Mouse (Mus musculus) hindbrain, embryonic 13.5 days (tissue): Measurements from ENCODE around the gene Tlnrd1. TPM values are rescaled to one million over a fixed set of nuclear protein-coding genes. Genes with fewer than 3 reads are reported as not detected.

Experiments
- ATAC-seq: fragments of 200-750 bp; cut with Nextera tagmentation; 2 replicates; pipeline ENCODE4 v1.8.0; 2017; ENCODE audit warnings: moderate TSS enrichment; ENCODE audit not compliant: low FRiP score
- H3K27ac ChIP-seq: fragments of 300-500 bp; sonication (generic); 2 replicates; pipeline ENCODE4 v1.5.1; 2015; ENCODE audit warnings: inconsistent platforms, mild to moderate bottlenecking, moderate library complexity
- H3K27me3 ChIP-seq: fragments of 300-500 bp; sonication (generic); 2 replicates; pipeline ENCODE4 v1.6.1; 2015; ENCODE audit warnings: mild to moderate bottlenecking, inconsistent platforms
- H3K36me3 ChIP-seq: fragments of 300-500 bp; sonication (generic); 2 replicates; pipeline ENCODE4 v1.6.1; 2015; ENCODE audit warnings: mild to moderate bottlenecking, inconsistent platforms
- H3K4me1 ChIP-seq: fragments of 300-500 bp; sonication (generic); replicated peaks from 2 replicates; pipeline ENCODE4 v1.6.1; 2015; ENCODE audit warnings: inconsistent platforms
- H3K4me2 ChIP-seq: fragments of 300-500 bp; sonication (generic); 2 replicates; pipeline ENCODE4 v1.6.1; 2015; ENCODE audit warnings: inconsistent platforms, mild to moderate bottlenecking, moderate library complexity
- H3K4me3 ChIP-seq: fragments of 300-500 bp; sonication (generic); 2 replicates; pipeline ENCODE4 v1.5.1; 2015; ENCODE audit warnings: mild to moderate bottlenecking, inconsistent platforms
- H3K9ac ChIP-seq: fragments of 300-500 bp; sonication (generic); 2 replicates; pipeline ENCODE4 v1.6.1; 2015; ENCODE audit warnings: mild to moderate bottlenecking, inconsistent platforms
- H3K9me3 ChIP-seq: fragments of 300-500 bp; sonication (generic); 2 replicates; pipeline ENCODE4 v1.6.1; 2016; ENCODE audit warnings: inconsistent platforms
- WGBS: fragments of 180-500 bp; shearing (Covaris S2); methylation state at CpG from one replicate; pipeline ENCODE4 v1.1.7; 2015; 5-methylcytosine and 5-hydroxymethylcytosine counted together
- polyA plus RNA-seq: library from polyadenylated mRNA; unstranded; fragments of >200 nt; fragmentation: Nextera tagmentation; extraction: Ambion mirVana; gene quantifications from 2 replicates; pipeline ENCODE4 v1.2.1, GENCODE M21; 2015

Tlnrd1 gene
- polyA plus RNA-seq, 1 experiment from 2014 or later, result 7.5 TPM

DNA sequence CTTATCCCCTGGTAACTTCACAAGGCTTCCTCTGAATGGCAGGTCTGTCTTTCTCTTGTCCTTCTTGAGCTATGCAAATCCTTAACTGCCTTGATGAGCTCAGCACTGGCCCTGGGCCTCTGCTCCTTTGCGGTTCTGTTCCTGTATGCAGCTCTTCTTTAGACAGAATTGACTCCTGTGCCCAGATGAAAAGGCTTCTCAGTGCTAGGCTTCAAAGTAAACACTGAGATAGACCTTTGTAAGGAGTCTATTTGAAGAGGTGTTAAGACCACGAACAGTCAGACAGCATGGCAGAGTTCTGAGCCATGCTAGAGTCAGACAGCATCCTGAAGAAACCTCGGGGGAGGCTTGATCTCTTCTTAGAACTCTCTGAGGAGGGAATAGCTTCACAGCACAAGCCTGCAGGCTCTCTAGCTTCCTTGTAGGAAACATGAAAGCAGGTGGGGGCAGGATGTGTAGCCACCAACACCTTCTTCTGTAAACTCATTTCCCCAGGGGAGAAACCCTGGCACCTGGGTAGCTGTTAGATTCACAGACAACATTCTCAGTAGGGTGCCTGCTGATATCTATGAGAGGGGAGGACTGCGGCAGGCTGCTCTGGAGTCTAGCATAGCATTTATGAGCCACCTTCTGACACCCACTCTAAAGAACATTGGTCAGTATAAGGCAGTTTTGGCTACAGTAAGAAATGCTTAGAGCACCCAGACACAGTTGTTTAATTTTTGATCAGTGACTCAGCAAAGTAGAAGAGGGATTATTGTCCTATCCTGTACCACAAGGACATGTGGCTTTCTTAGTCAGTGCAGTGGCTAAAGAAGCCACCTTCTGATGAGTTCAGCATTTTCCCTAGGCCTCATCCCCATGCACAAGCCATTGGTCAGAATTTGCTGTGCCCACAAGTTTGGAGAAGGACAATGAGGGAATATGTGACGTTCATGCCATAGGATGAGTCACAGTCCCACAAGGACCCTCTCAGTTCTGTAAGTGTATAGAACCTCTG, 31.4 kb downstream of the Tlnrd1 start:
- Histone ChIP-seq H3K27ac (no peak overlapping the region), H3K27me3 (no peaks in the 10 kb centered on the region), H3K4me3 (no peak overlapping the region), H3K9me3 (no peaks in the 10 kb centered on the region), H3K4me1 (no peaks in the 10 kb centered on the region; the same call in 1 of the 2 replicates), H3K36me3 (no peaks in the 10 kb centered on the region), H3K4me2 (no peak overlapping the region), H3K9ac (no peak overlapping the region)
- ATAC-seq, result no peak
- 44% methylated on average over 5 of the region's 5 CpGs for WGBS

DNA sequence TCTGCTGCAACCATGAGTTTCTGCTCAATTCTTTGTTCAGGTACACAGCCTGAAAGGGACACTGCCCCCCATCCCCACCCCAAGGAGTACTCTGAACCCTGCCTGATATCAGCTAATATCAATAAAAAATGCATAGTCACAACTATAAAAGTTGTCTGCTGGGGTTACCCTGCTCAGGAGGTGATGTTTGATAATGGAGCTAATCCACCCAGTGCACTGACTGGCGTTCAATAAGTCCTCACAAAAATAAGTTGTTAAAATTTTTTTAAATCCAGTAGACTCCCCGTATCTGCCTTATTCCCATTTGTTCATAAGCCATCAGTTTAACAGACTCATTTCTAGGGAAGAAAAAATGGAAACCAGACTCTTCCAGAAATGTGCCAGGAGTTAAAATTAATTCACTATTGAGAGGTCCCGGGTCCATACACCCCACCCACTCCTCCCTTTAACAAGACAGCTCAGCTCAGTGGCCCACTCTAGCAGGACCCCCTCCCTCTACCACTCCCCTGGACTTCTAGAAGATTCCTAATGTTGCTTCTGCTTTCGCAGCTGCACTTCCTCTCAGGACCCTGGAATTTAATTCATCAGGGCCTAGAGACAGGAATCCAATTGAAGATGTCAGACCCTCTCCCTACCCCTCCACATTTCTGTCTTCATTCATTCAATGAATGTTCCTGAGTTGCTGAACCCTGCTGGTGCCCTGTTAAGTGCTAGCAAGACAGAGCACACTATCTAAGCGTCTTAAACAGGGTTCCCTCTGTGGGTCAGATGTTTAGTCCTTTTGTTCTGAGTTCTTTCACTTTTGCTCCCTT, 32.3 kb downstream of the Tlnrd1 start:
- Histone ChIP-seq H3K27ac (no peak overlapping the region), H3K4me3 (no peak overlapping the region), H3K4me1 (no peaks in the 10 kb centered on the region; the same call in 1 of the 2 replicates), H3K4me2 (no peak overlapping the region), H3K27me3 (no peaks in the 10 kb centered on the region), H3K36me3 (no peaks in the 10 kb centered on the region), H3K9me3 (no peaks in the 10 kb centered on the region), H3K9ac (no peak overlapping the region)
- WGBS, result 51% methylated on average over 5 of the region's 5 CpGs
- ATAC-seq, result no peak

DNA sequence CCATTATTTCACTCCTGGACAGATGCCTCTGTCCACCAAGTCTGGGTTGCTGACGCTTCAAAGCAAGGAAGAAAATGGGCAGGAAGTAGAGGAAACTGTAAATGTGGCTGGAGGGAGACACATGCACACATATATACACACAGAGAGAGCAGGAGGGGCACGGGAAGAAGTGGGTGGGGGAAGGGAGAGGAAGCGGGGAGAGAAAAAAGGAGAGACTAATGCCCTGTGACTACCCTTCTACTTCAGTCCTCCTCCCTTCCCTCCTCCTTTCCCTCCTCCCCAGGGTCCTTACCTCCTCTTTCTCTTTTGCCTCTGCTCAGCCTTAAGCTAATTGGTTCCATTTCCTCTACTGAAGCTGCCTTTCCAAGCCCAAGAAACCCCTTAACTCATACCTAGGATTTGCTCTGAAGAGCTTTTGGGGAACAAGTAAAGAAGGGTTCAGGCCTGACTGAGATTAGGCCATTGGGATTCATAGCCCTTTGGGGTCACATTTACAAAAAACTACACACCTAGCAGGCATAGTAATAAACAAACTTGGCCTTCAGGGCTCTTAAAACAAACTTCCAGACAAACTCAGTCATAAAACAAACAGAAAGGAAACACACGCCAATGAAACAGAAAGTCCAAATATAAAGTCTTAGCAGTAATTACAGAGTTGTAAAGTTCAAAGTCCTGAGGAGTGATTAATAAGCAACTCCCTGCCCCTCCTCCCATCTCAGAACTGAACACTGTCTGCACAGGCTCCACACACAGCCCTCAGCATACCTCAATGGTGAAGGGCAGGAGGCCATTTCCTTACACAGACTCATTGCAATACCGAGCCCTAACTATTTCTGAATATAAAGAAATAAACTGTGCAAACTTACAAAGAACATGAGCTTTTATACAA, 36.7 kb downstream of the Tlnrd1 start:
- H3K9ac ChIP-seq, result no peak overlapping the region
- H3K4me3 ChIP-seq, result no peak overlapping the region
- H3K4me1 ChIP-seq, result no peaks in the 10 kb centered on the region; the same call in 1 of the 2 replicates
- 78% methylated on average over 5 of the region's 5 CpGs for WGBS
- no peaks in the 10 kb centered on the region for H3K27me3 ChIP-seq
- no peaks in the 10 kb centered on the region for H3K36me3 ChIP-seq
- no peaks in the 10 kb centered on the region for H3K9me3 ChIP-seq
- ATAC-seq, result no peak
- no peak overlapping the region for H3K27ac ChIP-seq
- no peak overlapping the region for H3K4me2 ChIP-seq

DNA sequence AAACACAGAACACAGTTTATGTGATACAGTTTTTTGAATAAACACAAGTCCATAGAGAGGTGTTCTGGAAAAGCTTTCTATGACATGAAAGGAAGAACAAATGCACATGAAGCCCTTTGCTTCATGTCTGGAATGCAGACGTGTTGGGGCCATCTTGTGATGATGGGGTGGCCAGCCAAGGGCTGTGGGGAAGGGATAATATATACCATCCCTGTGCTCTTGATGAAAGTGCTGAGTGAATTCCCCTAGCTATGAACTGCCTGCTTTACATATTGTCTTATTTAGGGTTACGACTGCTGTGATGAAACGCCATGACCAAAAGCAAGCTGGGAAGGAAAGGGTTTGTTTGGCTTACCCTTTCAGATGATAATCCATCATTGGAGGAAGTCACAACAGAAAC, 39.3 kb downstream of the Tlnrd1 start:
- no peaks in the 10 kb centered on the region for H3K9me3 ChIP-seq
- H3K4me1 ChIP-seq, result no peaks in the 10 kb centered on the region
- H3K4me3 ChIP-seq, result no peak overlapping the region
- H3K27me3 ChIP-seq, result no peaks in the 10 kb centered on the region
- no peaks in the 10 kb centered on the region for H3K36me3 ChIP-seq
- H3K27ac ChIP-seq, result no peak overlapping the region
- 90% methylated on average over 3 of the region's 3 CpGs for WGBS
- H3K4me2 ChIP-seq, result no peak overlapping the region
- H3K9ac ChIP-seq, result no peak overlapping the region
- ATAC-seq, result no peak

DNA sequence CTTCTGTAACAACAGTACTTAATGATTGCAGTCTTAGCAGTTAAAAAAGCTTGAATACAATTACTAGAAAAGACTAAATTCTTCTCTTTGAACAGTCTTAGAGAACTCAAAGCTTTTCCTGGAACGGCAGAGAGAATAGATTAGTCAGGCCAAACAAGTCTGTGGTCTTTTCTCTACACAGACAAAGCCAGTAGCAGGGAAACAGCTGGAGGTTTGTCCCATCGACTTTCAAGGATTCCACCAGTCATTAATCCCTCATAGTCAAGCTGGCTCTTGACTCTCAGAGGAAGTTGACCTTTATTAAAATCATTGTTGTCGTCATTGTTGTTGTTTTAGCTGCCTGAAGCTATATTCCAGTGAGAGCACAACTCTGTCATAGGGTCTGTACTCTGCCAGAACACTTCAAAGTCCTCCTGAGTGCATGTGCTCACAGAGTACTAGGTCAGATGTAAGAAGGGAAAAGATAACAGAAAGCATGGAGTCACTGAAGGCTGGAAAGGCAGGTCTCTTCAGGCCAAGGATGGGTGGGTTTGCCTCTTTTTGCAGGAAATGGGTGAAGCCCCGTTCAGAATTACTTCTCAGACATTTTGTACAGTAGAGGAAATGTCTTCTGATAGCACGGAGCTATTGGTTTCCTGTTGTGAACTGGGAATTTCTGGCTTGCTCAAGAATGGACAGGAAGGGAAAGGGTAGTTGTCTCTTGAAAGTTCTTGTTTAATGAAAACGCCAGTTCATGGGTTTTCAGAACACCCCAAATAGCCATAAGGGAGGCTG, 41.4 kb downstream of the Tlnrd1 start:
- Histone ChIP-seq H3K4me3 (no peak overlapping the region), H3K27me3 (no peaks in the 10 kb centered on the region), H3K36me3 (no peaks in the 10 kb centered on the region), H3K27ac (no peak overlapping the region), H3K9ac (no peak overlapping the region), H3K4me2 (no peak overlapping the region), H3K4me1 (no peaks in the 10 kb centered on the region), H3K9me3 (no peaks in the 10 kb centered on the region)
- ATAC-seq, result no peak
- 58% methylated on average over 6 of the region's 6 CpGs for WGBS

DNA sequence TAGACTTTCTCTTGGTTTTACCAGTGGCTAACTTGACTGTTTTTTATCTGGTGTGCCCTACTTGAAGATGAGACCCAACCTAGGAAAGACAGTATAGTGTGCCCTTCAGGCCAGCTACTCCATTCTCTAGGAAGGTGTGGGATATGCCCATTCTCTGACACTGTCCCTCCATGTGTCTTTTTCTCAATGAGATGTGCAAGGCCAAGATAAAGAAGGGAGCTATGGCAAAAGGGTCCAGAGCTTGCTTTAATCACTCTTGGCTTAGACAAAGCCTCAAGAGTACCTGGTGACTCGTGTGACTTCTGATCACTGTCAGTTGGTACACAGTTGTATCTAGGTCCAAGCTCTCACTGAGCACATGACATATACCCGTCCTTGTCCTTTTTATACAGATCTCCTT, 44.0 kb downstream of the Tlnrd1 start:
- no peaks in the 10 kb centered on the region for H3K36me3 ChIP-seq
- no peaks in the 10 kb centered on the region for H3K9me3 ChIP-seq
- ATAC-seq, result no peak
- no peaks in the 10 kb centered on the region for H3K27me3 ChIP-seq
- no peak overlapping the region for H3K27ac ChIP-seq
- WGBS, result 79% methylated on average over 2 of the region's 2 CpGs
- no peak overlapping the region for H3K4me3 ChIP-seq
- no peak overlapping the region for H3K9ac ChIP-seq
- no peaks in the 10 kb centered on the region for H3K4me1 ChIP-seq
- no peak overlapping the region for H3K4me2 ChIP-seq

DNA sequence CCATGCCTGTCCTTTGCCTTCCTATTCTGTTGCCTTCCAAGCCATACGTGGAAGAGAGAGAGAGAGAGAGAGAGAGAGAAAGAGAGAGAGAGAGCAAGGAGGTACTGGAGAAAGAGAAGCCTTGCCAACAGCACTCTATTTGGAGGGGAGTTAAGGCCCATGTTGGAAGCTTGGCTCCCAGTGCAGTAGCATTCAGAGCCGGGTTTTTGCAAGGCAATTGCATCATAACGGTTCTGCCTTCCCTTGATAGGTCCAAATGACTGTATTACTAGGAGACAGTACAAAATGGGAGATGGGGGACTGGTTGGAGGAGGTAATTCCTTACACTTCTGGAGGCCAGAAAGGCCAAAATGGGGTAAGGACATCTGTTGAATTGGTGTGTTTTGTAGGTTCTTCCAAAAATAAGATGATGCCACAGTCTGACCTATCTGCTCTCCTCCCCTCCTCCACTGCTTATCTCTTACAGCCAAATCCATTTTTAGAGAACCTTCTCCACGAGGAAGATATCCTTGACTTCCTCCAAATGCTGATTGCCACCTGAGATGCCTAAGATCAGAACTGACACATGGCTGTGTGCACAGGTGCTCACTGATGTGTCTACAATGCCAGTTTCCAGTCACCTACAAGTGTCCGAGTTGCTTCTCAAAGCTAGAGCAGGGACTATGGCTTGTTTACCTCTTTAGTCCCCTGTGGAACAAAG, 45.4 kb downstream of the Tlnrd1 start:
- no peaks in the 10 kb centered on the region for H3K36me3 ChIP-seq
- no peak for ATAC-seq
- H3K9me3 ChIP-seq, result no peaks in the 10 kb centered on the region
- WGBS, result 82% methylated on average over 5 of the region's 5 CpGs
- no peaks in the 10 kb centered on the region for H3K4me1 ChIP-seq
- no peak overlapping the region for H3K9ac ChIP-seq
- no peak overlapping the region for H3K4me2 ChIP-seq
- H3K27me3 ChIP-seq, result no peaks in the 10 kb centered on the region
- no peak overlapping the region for H3K4me3 ChIP-seq
- no peak overlapping the region for H3K27ac ChIP-seq

Other genes with a start within 250 kb of the Tlnrd1 start
- 1.4 and 1.6 TPM in 2 replicates for gene Il16, start 138.6 kb downstream of the Tlnrd1 start, polyA plus RNA-seq
- gene Cfap161, start 89.4 kb downstream of the Tlnrd1 start, polyA plus RNA-seq, result 0.87 and 1.6 TPM in 2 replicates
- gene Mesd, start 161 bp upstream of the Tlnrd1 start, polyA plus RNA-seq, result 73.6 and 74.5 TPM in 2 replicates
- gene Cemip, start 202.2 kb upstream of the Tlnrd1 start, polyA plus RNA-seq, result 0.41 and 0.49 TPM in 2 replicates